Mouse (Mus musculus) layer of hippocampus, postnatal 36 days (tissue): ENCODE data around the gene Ern1. TPM values are rescaled to one million over a fixed set of nuclear protein-coding genes. Genes with fewer than 3 reads are reported as not detected.
A peak's percentile ranks its signal among the peaks of the same experiment; 100 is the strongest.

Experiments used
- DNase-seq, 2 experiments: peaks; one replicate each; pipeline ENCODE4 v3.0.0; 2022
- total RNA-seq, 2 experiments: library from RNA; stranded (reverse); gene quantifications; 2 replicates each; pipeline ENCODE4 v1.2.3; 2021

The Ern1 gene
- total RNA-seq, result 10 to 100 TPM in 1 of 2 experiments, 1 to 10 TPM in 1; 9.5 to 10.5 TPM

GRCm38 (mm10) chr11:106487733-106488115 is at the start of gene Ern1:
Gene Ern1 (minus strand): TSS chr11:106487852.
- DNase-seq, result peak; percentile 95 to 96

DNA sequence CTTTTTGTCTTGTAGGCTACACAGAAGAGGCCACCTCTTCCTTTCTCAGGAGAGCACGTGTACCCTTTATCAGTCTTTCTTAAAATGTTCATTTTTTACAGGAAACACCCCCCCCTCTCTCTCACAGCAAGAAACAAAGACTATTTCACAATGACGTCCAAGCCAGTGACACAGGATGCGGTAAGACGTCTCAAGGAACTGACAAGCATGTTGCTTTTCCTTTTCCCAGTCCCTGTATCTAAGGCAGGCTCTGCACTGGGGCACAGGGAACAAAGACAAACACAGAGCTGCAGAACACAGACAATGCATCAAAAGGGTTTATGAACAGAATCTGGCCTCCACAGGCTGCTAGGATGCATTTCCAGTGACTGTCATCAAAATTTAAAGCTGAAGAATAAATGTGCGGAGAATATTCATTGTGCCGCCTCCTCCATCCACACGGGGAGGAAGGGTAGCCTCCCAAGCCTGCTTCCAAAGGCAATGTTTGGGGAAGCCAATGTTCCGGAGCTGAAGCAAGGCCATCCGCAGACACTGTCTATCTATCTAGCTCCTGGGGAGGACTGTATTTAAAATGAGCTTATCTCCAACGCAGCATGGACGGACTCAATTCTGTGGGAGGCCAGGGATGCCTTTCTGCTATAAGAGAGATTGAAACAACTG is 48.7 kb upstream of the Ern1 start:
- peak; percentile 33 to 35 for DNase-seq

- DNase-seq, result no peak
Measured at GRCm38 (mm10) chr11:106535660-106536252, 48.1 kb upstream of the Ern1 start.

DNA sequence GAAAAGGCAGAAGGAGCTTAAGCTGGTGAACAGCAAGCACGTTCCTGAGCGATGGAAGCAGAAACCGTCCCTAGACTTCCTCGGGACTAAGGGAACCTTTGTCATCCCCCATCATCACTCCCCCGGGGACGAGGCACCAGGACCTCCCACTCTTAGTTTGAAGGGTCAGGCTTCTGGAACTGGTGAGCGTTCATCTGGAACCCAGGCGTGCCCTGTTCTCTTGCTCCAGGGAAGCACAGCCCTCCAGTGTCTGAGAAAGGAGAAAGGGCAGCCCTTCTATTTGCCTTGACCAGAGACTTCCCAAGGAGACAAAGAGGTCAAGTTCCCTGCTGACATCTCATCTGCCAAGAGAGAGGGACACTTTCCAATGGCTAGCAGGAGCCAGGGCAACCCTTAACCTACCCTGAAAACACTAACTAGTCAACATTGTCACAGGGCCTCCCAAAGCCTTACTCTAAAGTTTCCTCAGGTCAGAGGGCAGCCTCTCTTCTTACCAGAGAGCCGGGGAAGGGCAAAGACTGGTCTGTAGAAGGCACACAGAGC is 44.7 kb upstream of the Ern1 start:
- no peak for DNase-seq

DNA sequence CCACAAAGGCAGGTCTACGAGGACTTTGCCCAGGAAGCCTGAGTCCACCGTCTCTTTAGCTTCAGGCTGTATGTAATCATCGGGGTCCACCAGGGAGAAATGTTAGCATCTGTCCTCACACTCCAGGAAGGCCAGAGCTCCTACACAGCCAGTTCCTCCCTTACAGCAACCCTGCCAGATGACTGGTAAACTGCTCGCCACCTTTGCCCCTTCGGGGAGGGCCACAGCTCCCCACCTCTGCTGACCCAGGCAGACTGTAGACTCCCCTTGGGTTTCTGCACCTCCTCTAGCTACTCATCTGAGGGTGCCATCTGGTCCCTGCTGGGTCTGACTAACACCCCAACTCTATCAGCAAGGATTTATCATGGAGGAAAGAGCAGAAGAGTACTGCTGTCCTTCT is 42.1 kb upstream of the Ern1 start:
- no peak for DNase-seq

GRCm38 (mm10) chr11:106529113-106529512 is 41.5 kb upstream of the Ern1 start:
- DNase-seq, result no peak

GRCm38 (mm10) chr11:106527926-106528325 is 40.3 kb upstream of the Ern1 start:
- no peak for DNase-seq

DNA sequence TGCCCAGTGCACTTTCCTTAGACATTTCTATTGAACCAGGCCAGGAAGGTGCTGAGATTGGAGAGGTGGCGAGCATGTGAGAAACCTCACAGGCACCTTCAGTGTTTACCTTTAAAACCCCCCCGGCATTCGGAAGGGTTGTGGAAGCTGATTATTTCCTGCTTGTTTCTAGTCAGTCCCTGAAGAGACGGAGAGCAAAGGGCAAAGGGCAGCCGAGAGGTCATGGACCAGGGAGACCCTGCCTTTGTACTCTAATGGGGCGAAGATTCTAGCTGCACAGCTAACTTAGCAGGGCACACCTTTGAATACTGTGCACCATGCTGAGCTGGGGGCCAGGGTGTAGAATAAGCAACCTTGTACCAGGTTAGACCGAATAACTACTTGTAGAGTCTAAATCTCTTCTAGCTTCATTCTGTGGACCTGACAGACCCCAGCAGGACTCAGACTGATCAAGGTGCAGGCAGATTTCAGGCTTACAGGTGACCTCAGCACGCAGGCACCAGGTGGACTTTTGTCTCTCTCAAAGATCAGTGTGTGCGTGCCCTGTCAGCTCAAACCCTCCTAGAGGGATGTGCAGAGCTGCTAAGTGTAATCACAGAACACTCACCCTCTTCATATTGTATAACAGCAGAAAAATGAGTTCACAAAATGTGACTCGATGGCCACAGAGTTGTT is 39.6 kb upstream of the Ern1 start:
- DNase-seq, result no peak

GRCm38 (mm10) chr11:106522538-106522937 is 34.9 kb upstream of the Ern1 start:
- DNase-seq, result no peak

DNA sequence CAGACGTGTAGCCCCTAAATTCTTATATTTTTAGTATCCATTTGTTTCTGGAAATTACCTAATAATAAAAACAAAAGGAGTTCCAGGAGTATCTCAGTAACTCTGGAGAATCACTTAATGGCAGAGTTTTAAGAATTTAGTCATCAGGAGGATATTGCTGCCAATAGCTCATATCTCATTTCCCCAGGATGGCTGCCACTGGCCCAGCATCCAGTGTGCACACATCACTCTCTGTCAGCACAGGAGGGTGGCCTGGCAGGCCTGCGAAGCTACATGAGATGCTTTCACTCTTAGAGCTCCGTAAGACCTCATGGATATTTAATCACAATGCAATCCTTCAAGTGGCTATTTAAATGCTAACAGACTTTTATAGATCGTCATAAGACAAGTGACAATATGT is 34.0 kb upstream of the Ern1 start:
- no peak for DNase-seq

DNA sequence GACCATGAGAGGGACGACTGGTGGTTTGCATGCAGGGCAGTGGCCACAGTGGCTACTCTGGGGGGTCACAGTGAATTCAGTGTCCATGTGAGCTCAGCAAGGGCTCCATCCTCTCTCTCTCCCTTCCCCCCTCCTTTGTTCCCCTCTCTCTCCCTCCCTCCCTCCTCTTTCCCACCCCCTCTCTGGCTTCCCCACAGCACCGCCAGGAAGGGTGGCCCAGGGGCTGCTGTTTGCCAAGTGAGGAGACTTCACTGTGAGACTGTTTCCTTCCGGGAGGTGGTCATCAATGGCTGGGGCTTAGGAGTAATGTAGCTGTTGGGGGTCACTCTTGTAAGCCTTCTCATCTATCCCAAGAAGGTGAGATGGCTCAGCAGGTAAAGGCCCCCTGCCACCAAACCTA is 32.8 kb upstream of the Ern1 start:
- no peak for DNase-seq

GRCm38 (mm10) chr11:106519519-106519918 is 31.9 kb upstream of the Ern1 start:
- no peak for DNase-seq

DNA sequence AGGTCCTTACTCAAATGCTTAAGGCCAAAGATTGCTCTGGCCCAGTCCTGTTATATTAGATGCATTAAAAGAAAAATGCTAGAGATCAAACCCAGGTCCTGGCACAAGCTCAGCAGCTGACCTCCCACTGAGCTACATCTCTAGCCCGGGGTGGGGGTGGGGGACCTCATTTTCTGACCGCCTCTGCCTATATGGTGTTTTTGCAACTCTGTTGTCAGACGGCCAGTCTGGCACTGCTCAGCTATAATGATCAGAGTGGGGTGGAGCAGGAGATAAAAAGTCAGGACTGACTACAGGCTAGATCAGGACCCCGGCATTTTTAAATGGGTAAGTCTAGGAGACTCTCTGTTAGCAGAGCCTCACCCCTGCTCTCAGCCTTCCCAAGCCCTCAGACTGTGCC is 30.7 kb upstream of the Ern1 start:
- no peak for DNase-seq

GRCm38 (mm10) chr11:106515079-106515745 is 27.6 kb upstream of the Ern1 start:
- DNase-seq, result peak in 1 of 2 experiments; percentile 27

- no peak for DNase-seq
Measured at GRCm38 (mm10) chr11:106514446-106514845, 26.8 kb upstream of the Ern1 start.

DNA sequence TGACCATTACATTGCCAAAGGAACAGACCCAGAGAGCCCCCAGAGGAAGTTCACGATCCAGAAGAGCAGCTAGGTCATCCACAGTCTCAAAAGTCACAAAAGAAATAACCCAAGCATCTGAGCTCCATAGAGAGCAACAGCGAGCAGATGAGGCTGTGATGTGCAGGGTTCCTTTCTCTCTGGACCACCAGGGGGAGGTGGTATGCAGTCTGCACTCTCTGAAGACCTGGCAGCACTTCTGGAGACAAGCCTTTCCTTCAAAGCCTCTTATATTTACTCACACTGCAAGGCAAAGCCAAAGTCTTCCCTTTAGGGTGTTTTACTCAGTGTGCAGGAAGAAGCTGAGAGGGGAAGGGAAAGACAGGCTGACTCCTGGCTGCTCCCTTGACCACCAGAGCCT is 25.5 kb upstream of the Ern1 start:
- peak in 1 of 2 experiments; percentile 44 for DNase-seq

- DNase-seq, result no peak
Measured at GRCm38 (mm10) chr11:106512006-106512390, 24.3 kb upstream of the Ern1 start.

DNA sequence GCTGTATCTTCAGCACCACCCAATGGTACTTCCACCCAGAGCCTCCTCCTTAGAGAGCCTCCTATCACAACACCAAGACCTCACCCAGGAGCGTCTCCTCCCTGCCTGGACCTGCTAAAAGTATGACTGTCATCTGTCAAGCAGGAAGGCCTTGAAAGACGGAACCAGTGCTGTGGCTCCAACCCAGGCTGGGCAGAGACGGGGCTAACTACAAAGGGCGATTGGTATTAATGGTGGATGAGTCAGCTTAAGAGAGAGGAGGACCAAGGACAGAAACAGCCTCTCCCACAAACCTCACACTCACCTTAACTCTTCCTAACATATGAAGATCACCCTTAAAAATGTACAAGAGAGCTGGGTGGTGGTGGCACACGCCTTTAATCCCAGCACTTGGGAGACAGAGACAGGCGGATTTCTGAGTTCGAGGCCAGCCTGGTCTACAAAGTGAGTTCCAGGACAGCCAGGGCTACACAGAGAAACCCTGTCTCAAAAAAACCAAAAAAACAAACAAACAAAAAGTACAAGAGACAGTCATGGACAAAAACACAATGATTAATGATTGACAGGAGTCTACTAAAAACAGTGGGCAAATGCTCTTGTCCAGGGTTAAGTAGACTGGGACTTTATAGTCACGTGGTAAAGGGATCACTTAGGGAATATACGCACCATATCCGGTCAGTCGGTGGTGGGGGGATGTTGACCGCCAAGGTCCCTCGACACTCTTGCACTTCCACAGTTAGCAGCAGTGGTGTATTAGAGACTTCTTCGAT is 23.8 kb upstream of the Ern1 start:
- DNase-seq, result no peak

DNA sequence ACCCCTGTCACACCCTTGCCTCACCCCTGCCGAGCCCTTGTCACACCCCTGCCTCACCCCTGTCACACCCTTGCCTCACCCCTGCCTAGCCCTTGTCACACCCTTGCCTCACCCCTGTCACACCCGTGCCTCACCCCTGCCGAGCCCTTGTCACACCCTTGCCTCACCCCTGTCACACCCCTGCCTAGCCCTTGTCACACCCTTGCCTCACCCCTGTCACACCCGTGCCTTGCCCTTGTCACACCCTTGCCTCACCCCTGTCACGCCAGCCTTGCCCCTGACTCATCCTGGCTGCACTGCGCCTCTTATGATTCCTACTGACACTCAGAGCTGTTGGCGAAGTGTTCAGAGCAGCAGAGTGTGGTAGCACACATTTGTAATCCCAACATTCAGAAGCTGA is 20.0 kb upstream of the Ern1 start:
- DNase-seq, result no peak

GRCm38 (mm10) chr11:106506211-106506610 is 18.6 kb upstream of the Ern1 start:
- DNase-seq, result no peak

- no peak for DNase-seq
Measured at GRCm38 (mm10) chr11:106504129-106504528, 16.5 kb upstream of the Ern1 start.

DNA sequence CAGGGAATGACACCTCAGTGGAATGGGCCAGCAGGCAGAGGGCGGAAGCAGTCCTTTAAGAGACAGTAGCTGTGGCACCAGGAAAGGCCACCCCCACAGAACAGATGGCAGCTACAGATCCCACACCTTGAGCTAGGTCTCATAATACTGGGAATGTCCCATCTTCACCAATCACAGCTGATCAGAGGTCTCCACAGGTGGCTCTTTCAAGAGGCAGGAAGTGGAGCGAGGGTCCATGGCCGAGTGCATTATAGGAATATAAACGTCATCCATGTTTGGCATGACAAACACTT is 15.7 kb upstream of the Ern1 start:
- DNase-seq, result no peak
